Mouse (Mus musculus) erythroblast, embryonic 14.5 days (primary cell): ENCODE results near the gene Ccdc158.

Source experiments
- GATA1 ChIP-seq: IDR thresholded peaks from 2 replicates; pipeline ENCODE4 v1.6.1; 2012; ENCODE audit warnings: low read length, inconsistent platforms, mixed read lengths
- TAL1 ChIP-seq: IDR thresholded peaks from 3 replicates; pipeline ENCODE4 v1.6.1; 2012; ENCODE audit warnings: low read length, inconsistent platforms, mixed read lengths

- no peak for TF ChIP-seq TAL1
- TF ChIP-seq GATA1 = no peak
Observed at GRCm38 (mm10) chr5:92604452-92605247, 70.4 kb downstream of the Ccdc158 start.
